Mouse (Mus musculus) gastrocnemius, adult 2 months (tissue): ENCODE measurements around the gene Dync1h1. TPM values are rescaled to one million over a fixed set of nuclear protein-coding genes. Genes with fewer than 3 reads are reported as not detected.
"Not testable (repeated sequence)": the region's sequence is repeated elsewhere in the genome, so short reads cannot be mapped to it uniquely, and the experiment has no call there.

Source experiments
- DNase-seq: peaks from one replicate; pipeline ENCODE4 v3.0.0; 2022
- H3K27ac ChIP-seq: fragments of 200-600 bp; 2 replicates; pipeline ENCODE4 v1.8.1; 2022; ENCODE audit warnings: mild to moderate bottlenecking
- H3K4me3 ChIP-seq: fragments of 200-600 bp; 2 replicates; pipeline ENCODE4 v1.8.1; 2022; ENCODE audit warnings: mild to moderate bottlenecking, moderate library complexity
- CTCF ChIP-seq: fragments of 200-600 bp; IDR thresholded peaks from 2 replicates; pipeline ENCODE4 v1.8.1; 2022; ENCODE audit warnings: antibody characterized with exemption, mild to moderate bottlenecking, moderate library complexity
- intact Hi-C: fragments of 180-260 bp; cut with DNase I; formaldehyde crosslinking; loops from one replicate; pipeline ENCODE4 v1.15.1; 2025
- total RNA-seq, 2 experiments: library from RNA; stranded (reverse); gene quantifications; 2 replicates each; pipeline ENCODE4 v1.2.3; 2021

Gene Dync1h1
- total RNA-seq, 2 experiments from 2014 or later: 68.6 to 72.5 TPM

DNA sequence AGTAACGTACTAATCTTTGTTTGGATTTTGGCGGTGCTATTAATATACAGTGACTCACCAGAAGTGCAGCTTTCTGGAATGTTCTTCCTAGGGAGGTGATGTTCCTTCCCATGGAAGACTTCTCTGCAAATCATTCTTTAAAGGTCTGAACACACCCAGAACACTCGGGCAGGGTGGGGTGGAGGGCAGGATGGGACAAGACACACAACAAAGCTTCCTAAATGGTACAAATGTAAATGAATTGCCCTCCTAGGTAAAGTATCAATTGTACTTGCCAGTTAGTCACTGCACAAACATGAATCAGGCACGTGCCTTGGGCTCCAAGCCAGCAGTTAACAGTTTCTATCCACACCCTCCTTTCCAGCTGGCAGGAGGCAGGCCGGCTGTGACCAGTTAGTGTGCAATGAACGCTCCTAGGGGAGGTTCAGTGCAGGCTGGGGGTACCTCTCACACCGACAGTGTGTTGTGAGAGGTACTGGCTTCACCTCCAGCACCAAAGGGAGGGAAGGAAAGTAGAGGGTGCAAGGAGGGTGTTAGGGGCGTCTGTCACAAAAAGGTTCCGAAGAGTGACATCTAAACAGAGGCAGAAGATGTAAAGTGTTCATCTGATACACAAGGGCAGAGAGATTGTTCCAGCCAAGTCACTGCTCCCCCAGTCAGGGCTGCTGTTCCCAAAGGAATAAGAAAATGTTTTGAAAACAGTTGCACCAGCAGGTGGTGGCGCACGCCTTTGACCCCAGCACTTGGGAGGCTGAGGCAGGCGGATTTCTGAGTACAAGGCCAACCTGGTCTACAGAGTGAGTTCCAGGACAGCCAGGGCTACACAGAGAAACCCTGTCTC, 86.9 kb downstream of the Dync1h1 start:
- DNase-seq: peak; percentile 62

GRCm38 (mm10) chr12:110688921-110689320, 87.7 kb downstream of the Dync1h1 start:
- H3K27ac ChIP-seq, DNase-seq, H3K4me3 ChIP-seq, intact Hi-C loops: not testable (repeated sequence)

More for the DNA sequence above, 86.9 kb downstream of the Dync1h1 start:
- no peak for TF ChIP-seq CTCF
- intact Hi-C loops: no loop called here
- no peak overlapping the region for H3K4me3 ChIP-seq
- H3K27ac ChIP-seq: peak overlapping the region; percentile 48

DNA sequence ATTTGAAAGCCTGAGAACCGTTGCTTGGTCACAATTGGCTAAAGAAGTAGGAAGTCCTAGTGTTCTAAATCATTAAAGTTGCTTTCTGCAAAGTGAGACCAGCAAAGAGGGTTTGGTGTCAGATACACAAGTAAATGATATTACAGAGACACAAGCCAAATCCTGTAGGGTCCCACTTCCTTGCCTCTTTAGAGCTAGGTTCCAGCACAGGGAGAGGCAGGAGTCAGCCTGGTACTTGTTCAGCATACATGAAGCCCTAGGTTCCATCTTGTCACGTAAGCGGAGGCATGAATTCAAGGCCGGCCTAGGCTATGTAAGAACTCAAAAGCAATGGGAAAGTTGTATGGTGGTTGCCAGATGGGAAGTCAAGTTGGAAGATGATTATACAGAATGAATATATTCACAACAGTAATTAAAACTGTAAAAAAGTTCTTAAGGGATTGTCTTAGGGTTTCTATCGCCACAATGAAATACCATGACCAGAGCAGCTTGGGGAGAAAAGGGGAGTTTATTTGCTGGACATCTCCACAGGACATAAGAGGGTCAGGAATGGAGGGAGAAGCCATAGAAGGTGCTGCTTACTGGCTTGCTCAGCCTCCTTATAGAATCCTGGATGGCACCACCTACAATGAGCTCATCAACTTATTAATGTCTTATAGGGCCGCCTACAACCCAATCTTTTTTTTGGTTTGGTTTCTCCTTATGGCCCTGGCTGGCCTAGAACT, 88.8 kb downstream of the Dync1h1 start:
- no peak for DNase-seq
- intact Hi-C loops: no loop called here
- Histone ChIP-seq H3K4me3 (no peak overlapping the region), H3K27ac (no peak overlapping the region)
- TF ChIP-seq CTCF: no peak

GRCm38 (mm10) chr12:110693378-110693777, 92.1 kb downstream of the Dync1h1 start:
- H3K27ac ChIP-seq, DNase-seq, intact Hi-C loops, H3K4me3 ChIP-seq: not testable (repeated sequence)

DNA sequence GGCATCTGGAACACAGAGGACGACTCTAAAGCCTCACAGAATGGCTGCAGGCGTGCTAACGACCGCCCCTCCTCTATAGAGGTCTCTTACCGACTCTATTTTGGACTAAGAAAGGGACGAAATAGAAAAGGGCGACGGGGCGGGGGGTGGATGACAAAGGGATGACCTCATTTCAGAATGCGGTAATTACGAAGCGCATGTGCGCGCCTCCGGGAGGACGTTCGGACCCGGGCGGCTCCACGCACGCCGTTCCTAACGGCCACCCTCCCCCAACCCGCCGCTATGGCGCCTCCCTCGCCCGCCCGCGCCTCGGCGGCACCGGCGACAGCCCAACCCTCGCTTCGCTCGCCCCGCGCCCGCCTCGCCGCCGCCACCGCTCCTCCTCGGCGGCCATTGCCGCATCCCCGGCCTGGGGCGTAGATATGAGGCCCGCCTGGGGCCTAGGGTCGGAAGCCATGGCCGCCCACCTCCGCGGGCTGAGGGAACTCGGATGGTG, 94.5 kb downstream of the Dync1h1 start:
- intact Hi-C loops: loop anchor here (2.0 kb wide), 1 partner anchor 95 kb away; the partner anchor contains the start of gene Dync1h1
- DNase-seq: peak; percentile 64
- peak overlapping the region; percentile 100 for H3K4me3 ChIP-seq
- no peak for TF ChIP-seq CTCF
- peak overlapping the region; percentile 97 for H3K27ac ChIP-seq

DNA sequence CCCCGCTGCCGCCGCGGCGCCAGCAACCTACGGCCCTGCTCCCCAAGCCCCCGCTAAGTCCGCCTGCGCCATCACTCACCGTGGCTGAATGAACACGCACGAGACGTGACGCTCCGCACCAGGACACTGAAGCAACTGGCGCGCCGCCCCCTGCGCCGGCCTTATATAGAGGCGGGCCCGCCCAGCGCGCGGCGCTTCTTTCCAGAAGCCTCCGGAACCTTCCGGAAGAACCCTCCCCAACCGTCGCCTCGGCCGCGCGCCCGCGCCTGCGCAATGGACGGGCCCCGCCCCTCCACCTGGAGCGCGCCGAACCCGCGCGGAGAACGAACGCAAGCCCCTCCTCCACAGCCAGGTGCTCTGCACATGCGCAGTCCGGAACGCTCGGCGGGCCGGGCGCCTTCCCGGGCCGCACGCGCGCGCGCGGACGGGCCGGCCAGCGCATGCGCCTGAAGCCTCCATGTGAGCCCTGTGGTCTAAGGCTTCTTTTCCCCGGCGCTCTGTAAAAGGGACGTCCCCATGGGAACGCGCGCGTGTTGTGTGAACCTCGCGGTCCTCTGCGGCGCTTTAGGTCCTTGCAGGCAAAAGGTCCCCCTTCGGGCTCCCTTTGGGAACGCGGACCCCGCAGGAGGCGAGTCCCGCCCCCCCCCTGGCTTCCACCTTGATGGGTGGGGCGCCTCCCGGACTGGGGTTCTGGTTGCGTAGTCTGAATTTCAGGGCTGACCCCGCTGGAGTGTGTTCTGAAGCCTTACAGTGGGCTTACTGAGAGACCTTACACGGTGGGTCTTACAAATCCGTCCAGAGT, 95.1 kb downstream of the Dync1h1 start:
- H3K4me3 ChIP-seq: peak overlapping the region; percentile 100
- no peak for TF ChIP-seq CTCF
- intact Hi-C loops: loop anchor here (2.0 kb wide), 1 partner anchor 96 kb away; the partner anchor contains the start of gene Dync1h1
- H3K27ac ChIP-seq: peak overlapping the region; percentile 97
- peak; percentile 99 for DNase-seq

- no peak for TF ChIP-seq CTCF
- intact Hi-C loops: loop anchor here (2.0 kb wide), 1 partner anchor 96 kb away; the partner anchor contains the start of gene Dync1h1
- DNase-seq: no peak
Measured at GRCm38 (mm10) chr12:110696975-110697400, 95.7 kb downstream of the Dync1h1 start.

DNA sequence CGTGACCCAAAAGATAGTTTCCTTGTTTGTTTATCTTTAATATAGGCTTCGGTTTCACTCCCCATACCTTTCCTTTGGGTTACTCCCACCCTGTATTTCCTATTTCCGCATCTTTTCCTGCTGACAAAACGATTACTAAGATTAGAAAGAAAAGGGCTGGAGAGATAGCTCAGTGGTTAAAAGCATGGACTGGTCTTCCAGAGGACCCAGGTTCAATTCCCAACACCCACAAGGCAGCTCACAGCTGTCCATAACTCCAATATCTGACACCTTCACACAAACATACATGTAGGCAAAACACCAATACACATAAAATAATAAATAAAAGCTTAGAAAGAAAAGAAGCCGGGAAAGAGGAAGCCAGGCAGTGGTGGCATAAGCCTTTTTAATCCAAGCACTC, 96.2 kb downstream of the Dync1h1 start:
- intact Hi-C loops: loop anchor here (2.0 kb wide), 1 partner anchor 97 kb away; the partner anchor contains the start of gene Dync1h1

More at GRCm38 (mm10) chr12:110696975-110697400, 95.7 kb downstream of the Dync1h1 start:
- peak overlapping the region; percentile 97 for H3K27ac ChIP-seq
- H3K4me3 ChIP-seq: peak overlapping the region; percentile 100

DNA sequence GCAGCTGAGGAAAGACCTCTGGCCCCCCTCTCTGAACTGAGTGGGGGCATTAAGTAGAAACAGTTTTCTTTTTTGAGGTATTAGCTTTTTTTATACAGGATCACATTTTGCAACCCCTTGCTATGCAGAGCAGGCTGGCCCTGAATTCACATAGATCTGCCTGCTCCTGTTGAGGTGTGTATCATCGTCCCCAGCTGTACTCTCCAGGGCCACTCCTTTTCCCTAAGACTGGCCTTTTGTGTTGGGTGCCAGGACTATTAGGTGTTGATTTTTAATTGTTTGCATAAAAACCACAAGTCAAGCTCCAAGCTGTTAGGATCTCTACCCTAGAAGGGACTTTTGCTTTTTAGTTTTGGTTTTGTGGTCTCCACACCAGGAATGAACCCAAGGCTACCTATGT, 96.8 kb downstream of the Dync1h1 start:
- intact Hi-C loops: no loop called here
- H3K4me3 ChIP-seq: no peak overlapping the region
- no peak for TF ChIP-seq CTCF
- DNase-seq: no peak
- no peak overlapping the region for H3K27ac ChIP-seq

More for the DNA sequence above, 96.2 kb downstream of the Dync1h1 start:
- DNase-seq: no peak
- H3K4me3 ChIP-seq: no peak overlapping the region
- no peak for TF ChIP-seq CTCF
- H3K27ac ChIP-seq: no peak overlapping the region

- intact Hi-C loops: no loop called here
- Histone ChIP-seq H3K4me3 (no peak overlapping the region), H3K27ac (no peak overlapping the region)
- DNase-seq: no peak
- TF ChIP-seq CTCF: no peak
Measured at GRCm38 (mm10) chr12:110698523-110699170, 97.4 kb downstream of the Dync1h1 start.

DNA sequence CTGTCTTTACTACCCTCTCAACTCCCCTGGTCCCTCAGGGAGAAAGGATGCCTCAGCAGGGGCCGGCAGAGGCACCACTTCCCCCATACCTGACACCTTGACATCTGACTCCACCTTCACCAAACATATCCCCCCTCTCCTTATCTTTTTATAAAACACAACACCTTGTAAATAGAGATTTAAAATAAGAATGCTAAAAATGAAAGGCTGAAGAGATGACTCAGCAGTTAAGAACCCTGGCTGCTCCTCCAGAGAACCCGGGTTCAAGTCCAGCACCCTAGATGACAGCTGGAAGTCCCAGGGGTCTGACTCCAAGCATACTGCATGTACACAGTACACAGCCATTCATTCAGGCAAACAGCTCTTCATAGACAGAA, 97.9 kb downstream of the Dync1h1 start:
- intact Hi-C loops: no loop called here
- Histone ChIP-seq H3K27ac (no peak overlapping the region), H3K4me3 (no peak overlapping the region)
- TF ChIP-seq CTCF: no peak
- no peak for DNase-seq
